Mouse (Mus musculus) G1E (cell line): ENCODE measurements at regions not wholly inside any gene's neighbourhood (a gene's known extent, or its start where the extent isn't known, plus 50 kb on each side); places are given as distances from the start of the nearest gene placed in this dataset.

Experiments used
- CTCF ChIP-seq: IDR thresholded peaks from 2 replicates; pipeline ENCODE4 v1.5.1; 2012; ENCODE audit warnings: low read depth, low read length, inconsistent platforms, mixed read lengths
- GATA1 ChIP-seq: IDR thresholded peaks from 2 replicates; pipeline ENCODE4 v1.6.1; 2012; ENCODE audit warnings: borderline replicate concordance, low read length, inconsistent platforms, mixed read lengths
- GATA2 ChIP-seq: IDR thresholded peaks from 2 replicates; pipeline ENCODE4 v1.6.1; 2012; ENCODE audit warnings: low read depth, low read length, inconsistent platforms, borderline replicate concordance
- POLR2AphosphoS5 ChIP-seq: IDR thresholded peaks from 2 replicates; pipeline ENCODE4 v1.6.1; 2012; ENCODE audit warnings: low read depth, low read length, inconsistent platforms; ENCODE audit not compliant: insufficient replicate concordance

DNA sequence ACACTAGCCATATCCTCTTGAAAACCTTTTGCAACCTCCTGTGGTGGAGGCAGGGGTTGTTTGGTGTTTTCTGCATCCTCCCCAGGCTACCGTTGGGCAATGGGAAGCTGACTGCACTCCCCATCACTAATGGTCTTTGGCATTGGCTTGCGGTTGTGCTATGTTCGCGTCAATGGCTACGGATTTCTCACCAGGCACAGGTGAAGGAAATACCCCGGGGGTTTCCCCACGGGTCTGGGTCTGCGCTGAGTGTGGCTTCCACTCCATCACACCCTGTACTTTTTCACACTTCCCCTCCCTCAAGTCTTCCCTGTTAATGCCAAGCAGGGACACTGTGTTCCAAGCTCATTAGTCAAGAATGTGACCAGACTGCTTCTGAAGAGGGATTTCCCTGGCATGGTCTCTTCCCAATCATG, 72.9 kb downstream of the Edn1 start:
- TF ChIP-seq CTCF: no peak
- TF ChIP-seq GATA2: no peak
- no peak for TF ChIP-seq POLR2AphosphoS5
- no peak for TF ChIP-seq GATA1
